In the genomic region with DNA sequence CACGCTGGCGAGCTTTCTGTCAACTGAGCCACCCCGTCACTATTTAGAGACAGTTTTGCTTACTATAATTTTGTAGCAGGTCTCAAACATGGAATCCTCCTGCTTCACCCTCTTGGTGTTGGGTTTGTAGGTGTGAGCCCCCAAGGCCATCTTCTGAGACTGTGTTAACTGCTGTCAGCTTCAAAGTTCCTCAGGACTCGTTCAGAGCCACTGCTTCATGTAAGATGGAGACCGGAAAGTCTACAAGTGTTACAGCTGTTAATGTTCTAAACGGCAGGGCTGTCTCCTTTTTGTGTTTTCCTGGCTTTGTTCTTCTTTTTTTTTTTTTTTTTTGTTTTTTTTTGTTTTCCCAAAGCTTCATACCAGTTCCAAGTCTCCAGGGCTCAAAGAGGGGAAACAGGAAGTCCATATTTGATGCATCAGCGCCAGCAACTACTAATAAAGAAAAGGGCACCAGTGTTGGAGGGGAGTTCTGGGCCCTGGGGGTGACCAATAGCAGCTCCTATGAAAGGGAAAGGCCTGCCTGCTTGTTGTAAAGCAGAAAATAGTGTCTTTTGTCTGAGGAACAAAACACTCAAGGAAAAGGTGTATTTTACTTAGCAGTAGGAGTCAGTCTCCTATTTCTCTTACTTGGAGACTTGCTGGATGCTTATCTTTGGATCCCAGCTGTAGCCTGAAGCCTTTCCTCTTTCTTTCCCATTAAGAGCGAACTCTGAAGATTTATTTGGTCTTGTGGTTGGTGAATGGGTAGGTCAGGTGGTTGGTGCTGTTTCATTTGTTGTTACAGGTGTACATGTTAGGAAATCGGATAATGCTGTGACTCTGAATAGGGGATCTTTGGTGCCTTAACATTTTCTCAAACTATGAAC, we compare ENCODE assay signal across 8 mouse cellular contexts. TPM values are rescaled to one million over a fixed set of nuclear protein-coding genes. Genes with fewer than 3 reads are reported as not detected.
DNase-seq lines count a peak whose midpoint lies in the region; ATAC-seq and TF ChIP-seq lines count a peak whose summit lies in the region.

No protein-coding gene starts in this region.

- WGBS in forebrain, embryonic 10.5 days = 78% methylated on average over 9 of the region's 9 CpGs
- WGBS in forebrain, embryonic 14.5 days = 67% methylated on average over 9 of the region's 9 CpGs
- WGBS in liver, embryonic 12.5 days (ENCODE audit: insufficient replicate concordance) = 53% methylated on average over 9 of the region's 9 CpGs

- no peak overlapping the region for H3K9ac ChIP-seq in forebrain, embryonic 14.5 days (ENCODE audit: low read length)
- no peak overlapping the region; the same call in 1 of the 2 replicates for H3K9ac ChIP-seq in liver, embryonic 12.5 days

- ATAC-seq in forebrain, embryonic 14.5 days = no peak
- ATAC-seq in G1E (ENCODE audit: extremely low read depth, insufficient number of reproducible peaks, low FRiP score, poor library complexity, severe bottlenecking) = peak; percentile 48; the same call in 1 of the 2 replicates
- no peak for ATAC-seq in liver, embryonic 12.5 days

- TF ChIP-seq CTCF in G1E (IDR thresholded peaks at IDR 0.05; ENCODE audit: low read depth, low read length) = no peak

- no peaks in the 10 kb centered on the region for H3K27me3 ChIP-seq in forebrain, embryonic 10.5 days (ENCODE audit: poor library complexity, severe bottlenecking)
- no peaks in the 10 kb centered on the region for H3K27me3 ChIP-seq in forebrain, embryonic 14.5 days (replicated peaks; ENCODE audit: control insufficient read depth, insufficient read depth, low read length)
- H3K27me3 ChIP-seq in G1E (ENCODE audit: insufficient read depth, low read length) = no peaks in the 10 kb centered on the region
- no peaks in the 10 kb centered on the region for H3K27me3 ChIP-seq in liver, embryonic 12.5 days (replicated peaks)

- H3K4me1 ChIP-seq in forebrain, embryonic 10.5 days = peaks cover 32% of the 10 kb centered on the region
- peaks cover 11% of the 10 kb centered on the region for H3K4me1 ChIP-seq in forebrain, embryonic 14.5 days (ENCODE audit: control insufficient read depth, insufficient read depth, low read length)
- H3K4me1 ChIP-seq in G1E (ENCODE audit: insufficient read depth, low read depth, low read length) = peaks cover 38% of the 10 kb centered on the region
- peaks cover 35% of the 10 kb centered on the region for H3K4me1 ChIP-seq in liver, embryonic 12.5 days

- intact Hi-C loops in heart, postnatal 10 days (cut with DNase I) = loop anchor here (2.0 kb wide), 1 partner anchor 13 kb away; the partner anchor contains the start of gene Znrf1

- H3K4me3 ChIP-seq in forebrain, embryonic 10.5 days = no peak overlapping the region
- H3K4me3 ChIP-seq in forebrain, embryonic 14.5 days (ENCODE audit: low read depth, low read length) = no peak overlapping the region
- no peak overlapping the region for H3K4me3 ChIP-seq in G1E (ENCODE audit: low read depth, low read length)
- no peak overlapping the region for H3K4me3 ChIP-seq in liver, embryonic 12.5 days

- no peak overlapping the region for H3K4me2 ChIP-seq in forebrain, embryonic 14.5 days (ENCODE audit: low read length)
- H3K4me2 ChIP-seq in liver, embryonic 12.5 days = no peak overlapping the region

- DNase-seq in forebrain, embryonic 10.5 days (ENCODE audit: extremely low spot score, low spot score) = no peak
- no peak for DNase-seq in forebrain, embryonic 14.5 days (ENCODE audit: low spot score)
- no peak for DNase-seq in G1E (ENCODE audit: low spot score)
- DNase-seq in heart, postnatal 10 days = peak; percentile 44 to 47
- DNase-seq in right cerebral cortex, adult 18-20 months = no peak
- no peak for DNase-seq in ovary, postnatal 36 days (ENCODE audit: low spot score)
- no peak for DNase-seq in layer of hippocampus, adult 9-10 months (ENCODE audit: low spot score)

- no peaks in the 10 kb centered on the region for H3K9me3 ChIP-seq in forebrain, embryonic 10.5 days
- H3K9me3 ChIP-seq in forebrain, embryonic 14.5 days (replicated peaks; ENCODE audit: control insufficient read depth, low read length) = no peaks in the 10 kb centered on the region
- no peaks in the 10 kb centered on the region for H3K9me3 ChIP-seq in G1E (replicated peaks)
- H3K9me3 ChIP-seq in liver, embryonic 12.5 days (replicated peaks) = no peaks in the 10 kb centered on the region

- peaks cover 31% of the 10 kb centered on the region for H3K36me3 ChIP-seq in forebrain, embryonic 10.5 days (replicated peaks)
- no peaks in the 10 kb centered on the region for H3K36me3 ChIP-seq in forebrain, embryonic 14.5 days (ENCODE audit: control insufficient read depth, insufficient read depth, low read length)
- peaks cover 39% of the 10 kb centered on the region for H3K36me3 ChIP-seq in G1E (replicated peaks)
- no peaks in the 10 kb centered on the region for H3K36me3 ChIP-seq in liver, embryonic 12.5 days

- H3K27ac ChIP-seq in forebrain, embryonic 10.5 days = peak overlapping the region; percentile 51; the same call in 1 of the 2 replicates
- no peak overlapping the region for H3K27ac ChIP-seq in forebrain, embryonic 14.5 days (ENCODE audit: low read depth, low read length)
- peak overlapping the region; percentile 27 for H3K27ac ChIP-seq in liver, embryonic 12.5 days

RNA-seq across cellular contexts. Expression of gene Znrf1, which starts 14.3 kb away (rescaled TPM):
- polyA plus RNA-seq in forebrain, embryonic 10.5 days (2016; fragmentation: Nextera tagmentation; extraction: Ambion mirVana) = 22.8 and 25.3 TPM in 2 replicates
- polyA plus RNA-seq in forebrain, embryonic 14.5 days (2014; fragmentation: Nextera tagmentation; extraction: Ambion mirVana) = 55.3 and 64.6 TPM in 2 replicates
- total RNA-seq in G1E (2014; fragmentation: Nextera tagmentation) = 47.6 and 48.8 TPM in 2 replicates
- total RNA-seq in G1E (2017) = 22.8 and 36.1 TPM in 2 replicates
- 62.8 and 65.5 TPM in 2 replicates for polyA plus RNA-seq in G1E (2012)
- 10 to 100 TPM; 66.2 to 69.2 TPM for total RNA-seq in heart, postnatal 10 days (2021)
- 17.3 and 18.3 TPM in 2 replicates for polyA plus RNA-seq in liver, embryonic 12.5 days (2016; fragmentation: Nextera tagmentation; extraction: Ambion mirVana)

RNA-seq across cellular contexts. Expression of gene Wdr59, which starts 28.3 kb away (rescaled TPM):
- 5.0 and 5.7 TPM in 2 replicates for polyA plus RNA-seq in forebrain, embryonic 10.5 days (2016; fragmentation: Nextera tagmentation; extraction: Ambion mirVana)
- polyA plus RNA-seq in forebrain, embryonic 14.5 days (2014; fragmentation: Nextera tagmentation; extraction: Ambion mirVana) = 2.9 and 4.2 TPM in 2 replicates
- total RNA-seq in G1E (2014; fragmentation: Nextera tagmentation) (10.5 and 17.4 TPM in 2 replicates), G1E (2017) (5.9 and 6.7 TPM in 2 replicates)
- polyA plus RNA-seq in G1E (2012) = 2.5 and 3.3 TPM in 2 replicates
- 10 to 100 TPM in 1 of 2 experiments, 1 to 10 TPM in 1; 10.0 to 10.2 TPM for total RNA-seq in heart, postnatal 10 days (2021)
- 2.8 and 3.1 TPM in 2 replicates for polyA plus RNA-seq in liver, embryonic 12.5 days (2016; fragmentation: Nextera tagmentation; extraction: Ambion mirVana)

Comparison
In these comparisons a context has a peak if more than half of its experiments do, and no peak if none do; other contexts are left out.
1. DNase-seq: peak in heart, postnatal 10 days (2 of 2); none in forebrain, embryonic 10.5 days (single experiment), forebrain, embryonic 14.5 days (single experiment), G1E (single experiment), right cerebral cortex, adult 18-20 months (single experiment), ovary, postnatal 36 days (single experiment) and layer of hippocampus, adult 9-10 months (single experiment).